Mouse (Mus musculus) neutrophil, adult 83 days (primary cell): ENCODE data around the gene Olfr824. TPM values are rescaled to one million over a fixed set of nuclear protein-coding genes. Genes with fewer than 3 reads are reported as not detected.

Source experiments
- total RNA-seq, 2 experiments: library from RNA; stranded (reverse); gene quantifications; one replicate each; pipeline ENCODE4 v1.2.4; 2023

Olfr824 gene
- not detected for total RNA-seq

GRCm38 (mm10) chr10:130129900-130130299 lies at the start of gene Olfr824:
Gene Olfr824, minus strand, starts transcription at chr10:130130000.

GRCm38 (mm10) chr10:130166666-130167065 lies 36.9 kb upstream of the Olfr824 start, which contains the start of gene Olfr825:
Gene Olfr825, minus strand, starts transcription at chr10:130166766.

GRCm38 (mm10) chr10:130115283-130115682 lies 14.5 kb downstream of the Olfr824 start, which contains the start of gene Olfr823:
Gene Olfr823, minus strand, starts transcription at chr10:130115383.

Other genes starting within 250 kb of the Olfr824 start
- gene Olfr815, start 224.1 kb downstream of the Olfr824 start, total RNA-seq, result not detected
- not detected for gene Olfr816, start 214.4 kb downstream of the Olfr824 start, total RNA-seq
- not detected for gene Olfr818, start 180.9 kb downstream of the Olfr824 start, total RNA-seq
- not detected for gene Olfr819, start 162.7 kb downstream of the Olfr824 start, total RNA-seq
- gene Olfr247, start 153.9 kb downstream of the Olfr824 start, total RNA-seq, result not detected
- not detected for gene Gm10310, start 144.9 kb downstream of the Olfr824 start, total RNA-seq
- gene Olfr820, start 117.4 kb downstream of the Olfr824 start, total RNA-seq, result not detected
- gene Olfr821, start 99.7 kb downstream of the Olfr824 start, total RNA-seq, result not detected
- gene Olfr822, start 58.8 kb downstream of the Olfr824 start, total RNA-seq, result not detected
- gene Olfr823, start 14.6 kb downstream of the Olfr824 start, total RNA-seq, result not detected
- not detected for gene Olfr825, start 36.8 kb upstream of the Olfr824 start, total RNA-seq
- not detected for gene Olfr826, start 54.2 kb upstream of the Olfr824 start, total RNA-seq
- not detected for gene Olfr827, start 84.4 kb upstream of the Olfr824 start, total RNA-seq
- not detected for gene Neurod4, start 150.2 kb upstream of the Olfr824 start, total RNA-seq
- 1 to 10 TPM; 1.8 to 3.1 TPM for gene Tespa1, start 192.9 kb upstream of the Olfr824 start, total RNA-seq